Mouse (Mus musculus) right cerebral cortex, postnatal 10 days (tissue): ENCODE data around the gene Hist1h4a.
"Not testable (repeated sequence)": the region's sequence is repeated elsewhere in the genome, so short reads cannot be mapped to it uniquely, and the experiment has no call there.

Experiments
- DNase-seq, 2 experiments: peaks; one replicate each; pipeline ENCODE4 v3.0.0; 2021; ENCODE audit warnings: low spot score in 2 of 2

Hist1h4a gene

DNA sequence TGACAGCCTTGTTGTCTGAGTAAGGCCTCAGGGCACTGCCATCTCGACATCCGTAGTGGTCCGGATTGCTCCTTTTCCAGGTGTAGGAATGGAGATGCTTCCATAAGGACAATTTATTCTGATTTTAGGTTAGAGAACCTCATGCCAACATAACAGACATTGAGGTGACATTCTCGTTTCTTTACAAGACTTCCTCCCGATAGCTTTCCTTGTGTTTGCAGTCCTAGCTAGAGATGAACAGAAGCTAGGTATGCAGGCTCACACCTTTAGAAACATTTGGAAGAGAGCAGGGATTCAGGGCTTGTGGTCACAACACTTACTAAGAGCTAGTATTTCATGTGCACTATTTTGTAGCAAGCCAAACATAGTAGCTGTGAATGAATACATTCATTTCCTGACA, 17.8 kb downstream of the Hist1h4a start:
- DNase-seq, result no peak

DNA sequence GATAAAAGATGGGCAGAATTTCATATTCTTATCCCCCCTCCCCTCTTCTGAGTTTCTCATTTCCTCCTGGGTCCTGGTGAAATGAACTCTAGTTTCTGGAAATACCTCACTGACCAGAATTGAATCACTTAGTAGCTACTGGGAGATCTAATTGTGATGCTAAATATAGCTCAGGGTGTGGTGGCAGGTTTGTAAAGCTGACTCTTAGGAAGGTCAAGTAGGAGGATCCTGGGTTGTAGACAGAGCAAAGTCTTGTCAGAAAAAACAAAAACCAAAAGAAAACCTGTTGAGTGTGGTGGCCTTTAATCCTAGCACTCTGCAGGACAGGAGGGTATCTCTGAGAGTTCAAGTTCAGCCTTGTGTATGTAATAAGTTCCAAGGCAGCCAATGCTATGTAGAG, 19.0 kb downstream of the Hist1h4a start:
- peak in 1 of 2 experiments; percentile 3 for DNase-seq

DNA sequence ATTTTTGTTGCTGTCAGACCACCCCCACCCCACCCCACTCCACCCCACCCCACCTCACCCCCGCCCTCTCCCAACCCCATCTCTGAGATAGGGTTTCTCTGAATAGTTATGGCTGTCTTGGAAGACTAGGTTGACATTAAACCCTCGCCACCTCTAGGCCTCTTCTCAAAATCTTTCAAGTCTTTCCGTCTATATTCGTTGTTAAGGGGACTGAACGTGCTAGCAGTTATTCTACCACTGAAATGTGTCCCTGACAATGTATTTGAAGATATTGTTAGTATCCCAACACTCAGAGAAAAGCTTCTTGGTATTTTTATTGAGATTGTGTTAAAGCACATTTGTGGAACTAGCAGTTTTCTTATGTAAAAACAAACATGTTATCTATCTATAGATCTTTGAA, 20.1 kb downstream of the Hist1h4a start:
- DNase-seq, result no peak

GRCm38 (mm10) chr13:23740256-23740840, 20.7 kb downstream of the Hist1h4a start:
- no peak for DNase-seq

- DNase-seq, result no peak
Observed at GRCm38 (mm10) chr13:23739922-23740252, 21.1 kb downstream of the Hist1h4a start.

GRCm38 (mm10) chr13:23739069-23739921, 21.7 kb downstream of the Hist1h4a start:
- peak; percentile 97 to 98 for DNase-seq

DNA sequence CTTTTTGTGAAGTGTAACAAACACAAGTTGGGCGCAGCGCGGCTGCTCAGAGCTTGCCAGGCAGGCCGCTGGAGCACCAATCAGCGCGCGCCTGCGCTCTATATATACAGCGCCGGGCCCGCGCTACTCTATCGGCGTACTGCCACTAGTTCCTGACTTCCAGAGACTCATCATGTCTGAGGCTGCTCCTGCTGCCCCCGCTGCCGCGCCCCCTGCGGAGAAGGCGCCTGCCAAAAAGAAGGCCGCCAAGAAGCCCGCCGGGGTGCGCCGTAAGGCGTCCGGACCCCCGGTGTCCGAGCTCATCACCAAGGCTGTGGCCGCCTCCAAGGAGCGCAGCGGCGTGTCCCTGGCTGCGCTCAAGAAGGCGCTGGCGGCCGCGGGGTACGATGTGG, 22.4 kb downstream of the Hist1h4a start, which contains the start of gene Hist1h1c:
Hist1h1c (plus strand) TSS at position 132 of the 392 bp plus-strand sequence.
- DNase-seq, result peak; percentile 93 to 94

GRCm38 (mm10) chr13:23738041-23738440, 23.0 kb downstream of the Hist1h4a start:
- DNase-seq, result no peak

DNA sequence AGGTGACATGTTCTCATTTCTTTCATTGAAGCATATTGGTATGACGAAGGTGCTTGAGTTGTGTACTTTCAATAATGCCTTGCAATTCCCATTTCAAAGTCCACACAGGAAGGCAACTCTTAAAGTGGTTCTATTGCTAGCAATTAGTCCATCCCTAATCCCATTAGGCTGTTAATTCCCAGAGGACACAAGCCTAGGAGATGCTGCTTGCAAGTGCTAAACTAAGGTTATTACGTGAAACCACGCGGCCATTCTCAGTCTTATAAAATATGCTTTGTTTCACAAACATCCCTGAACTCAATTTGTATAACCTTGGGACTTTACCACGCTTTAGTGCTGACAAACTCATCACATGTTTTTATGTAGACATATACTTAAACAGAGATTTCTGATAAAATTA, 23.9 kb downstream of the Hist1h4a start:
- DNase-seq, result no peak

DNA sequence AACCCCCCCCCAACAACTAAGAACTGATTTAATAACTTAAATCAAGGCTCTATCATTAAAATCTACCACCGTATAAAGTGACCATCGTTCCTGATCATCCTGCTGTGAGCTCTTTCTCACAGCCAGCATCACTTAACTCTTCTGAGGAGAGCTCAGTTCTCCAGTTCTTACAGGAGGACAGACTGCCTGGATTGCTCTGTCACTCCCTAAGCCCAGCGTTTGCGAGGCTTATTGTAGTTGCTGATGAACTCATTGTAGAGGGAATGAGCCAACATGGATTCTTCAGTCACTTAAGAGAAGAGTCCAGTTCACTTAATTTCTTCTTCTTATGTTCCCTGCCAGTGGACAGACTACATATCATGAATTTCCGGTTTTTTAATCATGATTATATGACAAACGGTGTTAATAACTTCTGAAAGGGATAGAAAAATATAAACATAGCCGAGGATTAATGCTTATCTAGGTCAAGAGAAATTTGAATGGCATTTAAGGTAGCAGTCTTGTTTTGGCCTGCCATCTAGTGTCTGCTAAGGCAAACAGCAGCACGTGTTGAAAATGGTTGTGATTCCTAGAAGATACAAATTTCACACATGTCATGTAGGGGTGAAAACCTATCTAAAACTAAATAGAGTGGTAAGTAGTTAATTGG, 28.8 kb downstream of the Hist1h4a start:
- DNase-seq, result no peak

GRCm38 (mm10) chr13:23730479-23730878, 30.6 kb downstream of the Hist1h4a start:
- DNase-seq, result no peak

DNA sequence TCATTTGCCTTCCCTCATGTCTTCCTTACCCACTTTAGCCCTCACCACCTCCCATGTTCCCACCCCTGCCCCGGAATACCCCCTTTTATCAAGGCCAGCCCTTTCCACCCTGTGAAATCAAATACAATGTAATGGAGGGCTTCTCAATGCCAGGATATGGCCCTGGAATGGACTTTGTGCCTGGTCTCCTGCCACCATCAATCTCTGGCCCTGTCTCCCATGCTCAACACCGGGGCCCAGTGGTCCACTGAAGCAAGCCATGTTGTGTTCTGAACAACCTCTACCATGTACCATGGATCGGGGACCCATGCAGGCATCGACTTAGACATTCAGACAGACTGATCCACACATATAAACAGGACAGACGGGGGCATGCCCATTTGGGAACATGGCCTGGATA, 31.3 kb downstream of the Hist1h4a start:
- no peak for DNase-seq

DNA sequence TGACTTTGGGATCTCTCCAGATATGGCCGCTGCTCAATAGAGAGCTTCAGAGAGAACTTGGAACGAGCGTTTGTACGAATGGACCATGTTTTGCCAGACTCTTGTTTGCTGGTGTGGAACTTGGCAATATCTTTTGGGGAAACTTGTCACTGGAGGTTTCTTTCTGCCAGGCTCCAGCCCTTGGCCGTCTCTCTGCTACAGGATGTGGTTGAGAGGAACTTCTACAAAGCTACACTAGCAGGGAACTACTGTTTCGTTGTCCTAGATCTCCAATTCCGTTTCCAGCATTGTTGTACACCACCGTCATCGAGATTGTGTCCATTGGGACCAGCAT, 31.9 kb downstream of the Hist1h4a start:
- peak in 1 of 2 experiments; percentile 26 for DNase-seq

GRCm38 (mm10) chr13:23728472-23729191, 32.4 kb downstream of the Hist1h4a start:
- no peak for DNase-seq

DNA sequence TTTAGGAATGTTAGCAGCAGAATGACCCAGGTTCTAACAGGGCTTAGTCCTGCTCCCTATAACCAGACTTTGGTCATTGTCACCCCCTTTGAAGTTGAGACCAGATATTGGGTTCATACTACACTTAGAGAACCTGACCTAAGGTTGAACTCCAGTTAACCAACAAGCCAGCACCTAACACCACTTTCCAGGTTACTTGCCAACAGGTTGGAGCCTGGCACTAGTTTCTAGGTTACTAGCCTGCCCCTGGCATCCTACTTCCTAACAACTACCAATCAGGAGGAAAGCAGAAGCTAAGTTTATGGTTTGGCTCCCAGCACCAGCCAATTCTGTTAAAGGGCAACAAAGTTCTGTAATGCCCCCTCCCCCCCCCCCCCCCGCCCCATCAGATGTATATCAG, 35.8 kb downstream of the Hist1h4a start:
- peak in 1 of 2 experiments; percentile 5 for DNase-seq

DNA sequence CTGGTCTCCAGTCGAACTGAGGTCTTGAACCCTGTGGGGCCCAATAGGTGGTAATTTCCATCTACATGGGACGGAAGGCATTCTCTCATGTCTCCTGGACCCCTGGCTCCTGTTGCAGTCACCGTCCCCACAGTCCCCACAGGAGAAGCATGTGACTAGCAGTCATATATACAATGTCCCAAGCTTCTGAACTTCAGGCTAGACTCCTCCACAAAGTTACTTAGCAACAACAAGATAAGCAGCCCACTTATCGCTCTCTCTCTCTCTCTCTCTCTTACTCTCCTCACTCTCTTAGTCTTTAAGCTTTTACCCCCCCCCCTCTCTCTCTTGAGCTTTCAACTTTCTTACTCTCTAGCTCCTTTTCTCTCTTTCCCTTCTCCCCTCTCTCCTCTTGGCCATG, 36.8 kb downstream of the Hist1h4a start:
- peak in 1 of 2 experiments; percentile 5 for DNase-seq

- not testable (repeated sequence) for DNase-seq
Observed at GRCm38 (mm10) chr13:23717593-23718245, 43.3 kb downstream of the Hist1h4a start.

DNA sequence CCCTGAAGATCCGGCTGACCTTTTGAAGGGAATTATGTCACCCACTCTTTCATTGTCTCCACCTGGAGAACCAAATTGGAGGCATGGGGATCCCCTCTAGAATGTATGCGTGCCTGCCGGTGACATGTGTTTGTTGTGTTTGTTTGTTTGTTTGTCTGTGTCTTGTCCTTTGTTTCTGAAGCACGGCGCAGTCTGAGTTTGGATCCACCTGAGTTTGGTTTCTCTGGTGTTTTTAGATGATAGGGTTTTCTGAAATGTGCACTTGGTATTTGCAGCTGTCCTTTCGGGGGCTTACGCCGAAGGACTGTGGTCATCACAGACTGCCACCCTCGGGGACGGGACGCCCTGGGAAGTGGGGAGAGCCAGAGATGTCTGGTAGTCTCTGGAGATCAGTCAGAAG, 43.9 kb downstream of the Hist1h4a start:
- no peak for DNase-seq

- DNase-seq, result no peak
Observed at GRCm38 (mm10) chr13:23716261-23717042, 44.6 kb downstream of the Hist1h4a start.
